Mouse (Mus musculus) cortical plate, adult 2 months (tissue): ENCODE data around the gene Arl8b.

Source experiments
- CTCF ChIP-seq: fragments of 200-500 bp; IDR thresholded peaks from 2 replicates; pipeline ENCODE4 v1.5.1; 2011; ENCODE audit warnings: mild to moderate bottlenecking, control low read depth, low read length; ENCODE audit not compliant: insufficient read depth; ENCODE audit errors: extremely low read depth
- POLR2A ChIP-seq: fragments of 200-500 bp; IDR thresholded peaks from 2 replicates; pipeline ENCODE4 v1.6.1; 2011; ENCODE audit warnings: mild to moderate bottlenecking, low read length, control low read depth; ENCODE audit not compliant: insufficient read depth; ENCODE audit errors: extremely low read depth

GRCm38 (mm10) chr6:108843664-108844063 is 60.8 kb downstream of the Arl8b start:
- no peak for TF ChIP-seq CTCF
- no peak for TF ChIP-seq POLR2A
